Mouse (Mus musculus): ENCODE results near the gene Gimap8.

GRCm38 (mm10) chr6:48647611-48648010 lies 577 bp downstream of the Gimap8 start:
- TF ChIP-seq CTCF (IDR thresholded peaks at IDR 0.05; ENCODE audit: extremely low read depth, insufficient read depth, low read length) (no peak), POLR2A (IDR thresholded peaks at IDR 0.05; ENCODE audit: extremely low read depth, insufficient read depth, low read length) (no peak)
